ENCODE assay signal across 16 mouse cellular contexts in genomic region chr17:34021539-34022413, GRCm38 (mm10). TPM values are rescaled to one million over a fixed set of nuclear protein-coding genes. Genes with fewer than 3 reads are reported as not detected.
DNase-seq lines count a peak whose midpoint lies in the region; ATAC-seq and TF ChIP-seq lines count a peak whose summit lies in the region.
"Had no signal": no experiment of that assay in that cellular context is flagged by ENCODE, and none has a peak within 500 bp of the region (broad histone marks: within the 10 kb centered on the region; RNA-seq: fewer than 3 reads in every experiment).

No protein-coding gene starts in this region.

- no peak overlapping the region for H3K9ac ChIP-seq in hindbrain, postnatal 0 days (replicated peaks; ENCODE audit: low read length)
- H3K9ac ChIP-seq: embryonic facial prominence, embryonic 12.5 days; liver, embryonic 13.5 days; neural tube, embryonic 13.5 days had no signal

- DNase-seq in cerebellum, adult 9-10 months, result peak; percentile 15
- no peak for DNase-seq in cerebellum, postnatal 36 days
- DNase-seq in hindbrain, embryonic 10.5 days (ENCODE audit: low spot score), result no peak
- no peak for DNase-seq in hindbrain, postnatal 0 days (ENCODE audit: low spot score)
- DNase-seq in MN1 (ENCODE audit: low spot score), result peak; percentile 5
- no peak for DNase-seq in thymus, adult 2 months
- no peak for DNase-seq in layer of hippocampus, adult 2 months (ENCODE audit: low spot score in 2 of 2)
- DNase-seq: heart, postnatal 14 days; kidney, adult 9 months; liver, embryonic 13.5 days; thymus, postnatal 14 days had no signal

- H3K4me2 ChIP-seq in hindbrain, postnatal 0 days (ENCODE audit: low read depth, low read length), result no peak overlapping the region
- H3K4me2 ChIP-seq: embryonic facial prominence, embryonic 12.5 days; liver, embryonic 13.5 days; neural tube, embryonic 13.5 days had no signal

- no peak for TF ChIP-seq CTCF in hindbrain, postnatal 0 days (IDR thresholded peaks at IDR 0.05; ENCODE audit: low read depth)
- no peak for TF ChIP-seq CTCF in E14TG2a.4 (conservative IDR thresholded peaks at IDR 0.05; ENCODE audit: low read length)
- TF ChIP-seq CTCF in thymus, adult 2 months (IDR thresholded peaks at IDR 0.05; ENCODE audit: borderline replicate concordance, control insufficient read depth, extremely low read depth, insufficient read depth, low read length, poor library complexity), result no peak
- no peak for TF ChIP-seq CTCF in layer of hippocampus, adult 2 months (conservative IDR thresholded peaks at IDR 0.05)

- H3K36me3 ChIP-seq in hindbrain, embryonic 10.5 days, result peaks cover 55% of the 10 kb centered on the region
- no peaks in the 10 kb centered on the region for H3K36me3 ChIP-seq in hindbrain, postnatal 0 days (ENCODE audit: insufficient read depth, low read length)
- peaks cover 26% of the 10 kb centered on the region for H3K36me3 ChIP-seq in E14TG2a.4 (ENCODE audit: insufficient read depth, low read length)
- H3K36me3 ChIP-seq in thymus, adult 2 months (ENCODE audit: control insufficient read depth, insufficient read depth, low read length), result no peaks in the 10 kb centered on the region

- peak overlapping the region; percentile 74 for H3K4me3 ChIP-seq in hindbrain, embryonic 10.5 days
- no peak overlapping the region for H3K4me3 ChIP-seq in hindbrain, postnatal 0 days (ENCODE audit: low read length)
- peak overlapping the region; percentile 95 for H3K4me3 ChIP-seq in E14TG2a.4 (replicated peaks; ENCODE audit: low read length)
- H3K4me3 ChIP-seq in thymus, adult 2 months (ENCODE audit: control insufficient read depth, insufficient read depth, low read length), result no peak overlapping the region
- no peak overlapping the region for H3K4me3 ChIP-seq in layer of hippocampus, adult 2 months
- H3K4me3 ChIP-seq: embryonic facial prominence, embryonic 12.5 days; liver, embryonic 13.5 days; neural tube, embryonic 13.5 days had no signal

- no peaks in the 10 kb centered on the region for H3K27me3 ChIP-seq in hindbrain, embryonic 10.5 days (ENCODE audit: insufficient read depth, poor library complexity, severe bottlenecking)
- H3K27me3 ChIP-seq in hindbrain, postnatal 0 days (ENCODE audit: insufficient read depth, low read length), result no peaks in the 10 kb centered on the region
- peaks cover 16% of the 10 kb centered on the region for H3K27me3 ChIP-seq in E14TG2a.4 (ENCODE audit: insufficient read depth, low read length)
- no peaks in the 10 kb centered on the region for H3K27me3 ChIP-seq in thymus, adult 2 months (ENCODE audit: control insufficient read depth, insufficient read depth, low read length)
- H3K27me3 ChIP-seq: embryonic facial prominence, embryonic 12.5 days; liver, embryonic 13.5 days; neural tube, embryonic 13.5 days had no signal

- 96% methylated on average over 23 of the region's 23 CpGs for WGBS in hindbrain, embryonic 10.5 days
- 95% methylated on average over 23 of the region's 23 CpGs for WGBS in hindbrain, postnatal 0 days
- WGBS in thymus, adult 2 months, result 98% methylated on average over 23 of the region's 23 CpGs

- peaks cover 43% of the 10 kb centered on the region for H3K9me3 ChIP-seq in hindbrain, embryonic 10.5 days
- H3K9me3 ChIP-seq in hindbrain, postnatal 0 days (ENCODE audit: low read length), result no peaks in the 10 kb centered on the region
- peaks cover 44% of the 10 kb centered on the region for H3K9me3 ChIP-seq in E14TG2a.4 (ENCODE audit: low read length)

- H3K27ac ChIP-seq in hindbrain, embryonic 10.5 days, result 0 out of 2 replicates have a peak overlapping the region, but pooled peaks have one; percentile 56
- H3K27ac ChIP-seq in hindbrain, postnatal 0 days, result no peak overlapping the region
- H3K27ac ChIP-seq in thymus, adult 2 months (ENCODE audit: control insufficient read depth, insufficient read depth, low read length), result no peak overlapping the region
- H3K27ac ChIP-seq in layer of hippocampus, adult 2 months, result no peak overlapping the region
- H3K27ac ChIP-seq: embryonic facial prominence, embryonic 12.5 days; liver, embryonic 13.5 days; neural tube, embryonic 13.5 days had no signal

- no peak for ATAC-seq in hindbrain, postnatal 0 days
- ATAC-seq: activated CD4-positive, CD25-positive, alpha-beta regulatory T cell, adult 4 months; hindbrain, embryonic 16.5 days had no signal

- no peak for TF ChIP-seq POLR2A in thymus, adult 2 months (IDR thresholded peaks at IDR 0.05; ENCODE audit: control insufficient read depth, extremely low read depth, insufficient read depth, low read length, poor library complexity)

- H3K4me1 ChIP-seq in hindbrain, embryonic 10.5 days (replicated peaks), result peaks cover 39% of the 10 kb centered on the region
- H3K4me1 ChIP-seq in hindbrain, postnatal 0 days (ENCODE audit: insufficient read depth, low read length), result peaks cover 8% of the 10 kb centered on the region; the same call in 1 of the 2 replicates
- H3K4me1 ChIP-seq in E14TG2a.4 (replicated peaks; ENCODE audit: low read depth, low read length), result peaks cover 47% of the 10 kb centered on the region
- peaks cover 24% of the 10 kb centered on the region for H3K4me1 ChIP-seq in thymus, adult 2 months (replicated peaks; ENCODE audit: control insufficient read depth, insufficient read depth, low read length)

RNA-seq across cellular contexts. Expression of gene Ring1, which starts 2.7 kb away (rescaled TPM):
- polyA plus RNA-seq in hindbrain, embryonic 10.5 days (2016; fragmentation: Nextera tagmentation; extraction: Ambion mirVana), result 12.3 and 17.3 TPM in 2 replicates
- 19.1 and 22.1 TPM in 2 replicates for total RNA-seq in hindbrain, postnatal 0 days (2014; rRNA removed)
- 19.2 and 20.0 TPM in 2 replicates for polyA plus RNA-seq in hindbrain, postnatal 0 days (2015; fragmentation: Nextera tagmentation; extraction: Ambion mirVana)
- polyA plus RNA-seq in thymus, adult 2 months (2012; rRNA removed), result 38.4 and 40.7 TPM in 2 replicates
- 10 to 100 TPM; 39.6 to 45.2 TPM for total RNA-seq in layer of hippocampus, adult 2 months (2021)

RNA-seq across cellular contexts. Expression of gene H2-Ke6, which starts 6.1 kb away (rescaled TPM):
- 65.5 and 73.0 TPM in 2 replicates for polyA plus RNA-seq in hindbrain, embryonic 10.5 days (2016; fragmentation: Nextera tagmentation; extraction: Ambion mirVana)
- total RNA-seq in hindbrain, postnatal 0 days (2014; rRNA removed), result 78.3 and 87.4 TPM in 2 replicates
- polyA plus RNA-seq in hindbrain, postnatal 0 days (2015; fragmentation: Nextera tagmentation; extraction: Ambion mirVana), result 74.9 and 78.9 TPM in 2 replicates
- 127 and 141 TPM in 2 replicates for polyA plus RNA-seq in thymus, adult 2 months (2012; rRNA removed)
- 10 to 100 TPM; 55.6 to 59.5 TPM for total RNA-seq in layer of hippocampus, adult 2 months (2021)

RNA-seq across cellular contexts. Expression of gene Slc39a7, which starts 9.7 kb away (rescaled TPM):
- 188 and 197 TPM in 2 replicates for polyA plus RNA-seq in hindbrain, embryonic 10.5 days (2016; fragmentation: Nextera tagmentation; extraction: Ambion mirVana)
- 188 and 250 TPM in 2 replicates for total RNA-seq in hindbrain, postnatal 0 days (2014; rRNA removed)
- polyA plus RNA-seq in hindbrain, postnatal 0 days (2015; fragmentation: Nextera tagmentation; extraction: Ambion mirVana), result 148 and 150 TPM in 2 replicates
- polyA plus RNA-seq in thymus, adult 2 months (2012; rRNA removed), result 187 and 195 TPM in 2 replicates
- total RNA-seq in layer of hippocampus, adult 2 months (2021), result 10 to 100 TPM; 97.7 to 98.9 TPM

RNA-seq across cellular contexts. Expression of gene Rxrb, which starts 9.8 kb away (rescaled TPM):
- 49.1 and 56.4 TPM in 2 replicates for polyA plus RNA-seq in hindbrain, embryonic 10.5 days (2016; fragmentation: Nextera tagmentation; extraction: Ambion mirVana)
- total RNA-seq in hindbrain, postnatal 0 days (2014; rRNA removed), result 51.5 and 64.8 TPM in 2 replicates
- polyA plus RNA-seq in hindbrain, postnatal 0 days (2015; fragmentation: Nextera tagmentation; extraction: Ambion mirVana), result 48.7 and 49.2 TPM in 2 replicates
- polyA plus RNA-seq in thymus, adult 2 months (2012; rRNA removed), result 143 and 164 TPM in 2 replicates
- 10 to 100 TPM; 80.6 to 85.5 TPM for total RNA-seq in layer of hippocampus, adult 2 months (2021)

RNA-seq across cellular contexts. Expression of gene Col11a2, which starts 17.5 kb away (rescaled TPM):
- polyA plus RNA-seq in hindbrain, embryonic 10.5 days (2016; fragmentation: Nextera tagmentation; extraction: Ambion mirVana), result 0.99 and 1.7 TPM in 2 replicates
- 12.1 and 16.7 TPM in 2 replicates for total RNA-seq in hindbrain, postnatal 0 days (2014; rRNA removed)
- polyA plus RNA-seq in hindbrain, postnatal 0 days (2015; fragmentation: Nextera tagmentation; extraction: Ambion mirVana), result 5.4 TPM in 2 replicates
- 8.5 and 11.8 TPM in 2 replicates for polyA plus RNA-seq in thymus, adult 2 months (2012; rRNA removed)
- total RNA-seq in layer of hippocampus, adult 2 months (2021), result 10 to 100 TPM; 18.9 to 23.1 TPM

Comparison
In these comparisons a context has a peak if more than half of its experiments do, and no peak if none do; other contexts are left out.
1. DNase-seq: peak in cerebellum, adult 9-10 months (single experiment) and MN1 (single experiment); none in cerebellum, postnatal 36 days (0 of 2), hindbrain, embryonic 10.5 days (single experiment), hindbrain, postnatal 0 days (single experiment), thymus, adult 2 months (single experiment) and layer of hippocampus, adult 2 months (0 of 2).
2. H3K4me3 ChIP-seq: peak in hindbrain, embryonic 10.5 days (single experiment) and E14TG2a.4 (single experiment); none in hindbrain, postnatal 0 days (single experiment), thymus, adult 2 months (single experiment) and layer of hippocampus, adult 2 months (single experiment).